Mouse (Mus musculus): ENCODE results near the gene Tmem164. TPM values are rescaled to one million over a fixed set of nuclear protein-coding genes. Genes with fewer than 3 reads are reported as not detected.

Tmem164 gene
- polyA plus RNA-seq, 1 experiment, result 15.9 TPM

- Histone ChIP-seq H3K27me3 (replicated peaks; ENCODE audit: control insufficient read depth, insufficient read depth, low read length) (no peaks in the 10 kb centered on the region), H3K27ac (ENCODE audit: insufficient read depth, low read depth, low read length) (no peak overlapping the region), H3K36me3 (ENCODE audit: control insufficient read depth, insufficient read depth, low read length) (no peaks in the 10 kb centered on the region), H3K4me1 (ENCODE audit: control insufficient read depth, insufficient read depth, low read length) (peaks cover 4% of the 10 kb centered on the region; the same call in 1 of the 2 replicates), H3K4me3 (ENCODE audit: insufficient read depth, low read depth, low read length) (no peak overlapping the region)
- TF ChIP-seq CTCF (conservative IDR thresholded peaks at IDR 0.05; ENCODE audit: insufficient read depth, insufficient read length, low read depth, low read length) (no peak), POLR2A (IDR thresholded peaks at IDR 0.05; ENCODE audit: low read depth, low read length) (no peak)
- DNase-seq, result no peak
- WGBS, result 68% methylated on average over 2 of the region's 2 CpGs
Observed at GRCm38 (mm10) chrX:142693256-142693655, 12.1 kb downstream of the Tmem164 start.

GRCm38 (mm10) chrX:142694338-142694737 is 13.1 kb downstream of the Tmem164 start:
- Histone ChIP-seq H3K27ac (ENCODE audit: insufficient read depth, low read depth, low read length) (no peak overlapping the region), H3K27me3 (replicated peaks; ENCODE audit: control insufficient read depth, insufficient read depth, low read length) (no peaks in the 10 kb centered on the region), H3K36me3 (ENCODE audit: control insufficient read depth, insufficient read depth, low read length) (no peaks in the 10 kb centered on the region), H3K4me3 (ENCODE audit: insufficient read depth, low read depth, low read length) (no peak overlapping the region), H3K4me1 (ENCODE audit: control insufficient read depth, insufficient read depth, low read length) (peaks cover 10% of the 10 kb centered on the region; the same call in 1 of the 2 replicates)
- WGBS, result 86% methylated on average over 7 of the region's 7 CpGs
- no peak for TF ChIP-seq POLR2A (IDR thresholded peaks at IDR 0.05; ENCODE audit: low read depth, low read length)
- no peak for TF ChIP-seq CTCF (conservative IDR thresholded peaks at IDR 0.05; ENCODE audit: insufficient read depth, insufficient read length, low read depth, low read length)
- DNase-seq, result no peak

- DNase-seq, result no peak
- Histone ChIP-seq H3K27me3 (replicated peaks; ENCODE audit: control insufficient read depth, insufficient read depth, low read length) (no peaks in the 10 kb centered on the region), H3K27ac (ENCODE audit: insufficient read depth, low read depth, low read length) (no peak overlapping the region), H3K4me1 (ENCODE audit: control insufficient read depth, insufficient read depth, low read length) (peaks cover 13% of the 10 kb centered on the region; the same call in 1 of the 2 replicates), H3K36me3 (ENCODE audit: control insufficient read depth, insufficient read depth, low read length) (no peaks in the 10 kb centered on the region), H3K4me3 (ENCODE audit: insufficient read depth, low read depth, low read length) (no peak overlapping the region)
- WGBS, result 85% methylated on average over 3 of the region's 3 CpGs
- no peak for TF ChIP-seq CTCF (conservative IDR thresholded peaks at IDR 0.05; ENCODE audit: insufficient read depth, insufficient read length, low read depth, low read length)
- no peak for TF ChIP-seq POLR2A (IDR thresholded peaks at IDR 0.05; ENCODE audit: low read depth, low read length)
Observed at GRCm38 (mm10) chrX:142694856-142695255, 13.7 kb downstream of the Tmem164 start.

DNA sequence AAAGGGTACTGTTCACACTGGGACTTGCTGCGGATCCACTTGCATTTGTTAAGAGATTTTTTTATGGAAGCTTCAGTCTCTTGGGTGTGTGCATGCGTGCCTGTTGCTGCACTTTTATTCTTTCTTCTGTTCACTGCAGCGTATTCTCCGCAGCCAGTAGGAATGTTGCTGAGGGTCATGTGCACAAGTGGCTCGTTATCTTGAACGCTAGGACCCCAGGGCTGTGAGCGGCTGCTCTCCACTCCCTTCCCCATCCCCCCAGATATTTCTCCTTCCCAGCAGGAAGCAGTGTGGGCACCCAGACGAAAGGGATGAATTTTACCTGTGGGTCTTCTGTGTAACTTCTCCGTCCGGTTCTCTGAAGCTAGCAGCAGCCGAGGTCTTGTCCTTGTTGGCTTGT is 15.6 kb downstream of the Tmem164 start:
- Histone ChIP-seq H3K27me3 (replicated peaks; ENCODE audit: control insufficient read depth, insufficient read depth, low read length) (no peaks in the 10 kb centered on the region), H3K27ac (ENCODE audit: insufficient read depth, low read depth, low read length) (0 out of 2 replicates have a peak overlapping the region, but pooled peaks have one; percentile 28), H3K4me3 (ENCODE audit: insufficient read depth, low read depth, low read length) (no peak overlapping the region), H3K4me1 (ENCODE audit: control insufficient read depth, insufficient read depth, low read length) (peaks cover 13% of the 10 kb centered on the region; the same call in 1 of the 2 replicates), H3K36me3 (ENCODE audit: control insufficient read depth, insufficient read depth, low read length) (no peaks in the 10 kb centered on the region)
- 78% methylated on average over 11 of the region's 11 CpGs for WGBS
- TF ChIP-seq CTCF (conservative IDR thresholded peaks at IDR 0.05; ENCODE audit: insufficient read depth, insufficient read length, low read depth, low read length) (no peak), POLR2A (IDR thresholded peaks at IDR 0.05; ENCODE audit: low read depth, low read length) (no peak)
- no peak for DNase-seq

DNA sequence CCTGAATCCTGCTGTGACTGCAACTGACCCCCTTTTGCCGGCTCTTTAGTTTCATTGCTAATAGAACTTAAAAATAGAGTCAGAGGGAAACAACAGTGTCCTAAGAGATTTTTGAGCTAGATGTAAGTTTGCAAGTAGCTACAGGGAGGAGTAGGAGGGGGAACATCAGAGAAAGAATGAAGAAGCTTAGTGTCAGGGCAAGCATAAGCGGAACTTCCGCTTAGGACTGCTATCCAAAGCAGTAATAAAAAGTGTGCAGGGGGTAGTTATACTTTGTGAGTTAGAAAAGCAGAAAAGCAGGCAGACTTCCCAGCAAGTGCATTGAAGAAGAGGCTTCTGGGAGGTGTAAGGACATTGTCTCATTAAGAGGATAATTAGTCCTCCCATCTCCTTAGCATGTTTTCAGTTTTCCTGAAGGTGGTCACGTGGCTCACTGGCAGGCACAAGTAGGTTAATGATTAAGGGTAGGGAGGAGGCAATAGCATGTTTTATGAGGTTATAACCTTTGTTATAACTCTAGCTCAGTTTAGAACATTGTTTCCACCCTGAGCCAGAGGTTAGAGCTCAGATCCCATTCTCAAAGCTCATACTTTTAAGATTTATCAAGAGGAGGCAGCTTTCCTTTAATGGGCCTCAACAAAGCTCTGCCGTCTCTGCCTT is 16.5 kb downstream of the Tmem164 start:
- H3K4me1 ChIP-seq (ENCODE audit: control insufficient read depth, insufficient read depth, low read length), result peaks cover 13% of the 10 kb centered on the region; the same call in 1 of the 2 replicates
- H3K36me3 ChIP-seq (ENCODE audit: control insufficient read depth, insufficient read depth, low read length), result no peaks in the 10 kb centered on the region
- H3K4me3 ChIP-seq (ENCODE audit: insufficient read depth, low read depth, low read length), result no peak overlapping the region
- WGBS, result 21% methylated on average over 5 of the region's 5 CpGs
- DNase-seq, result peak; percentile 73
- no peaks in the 10 kb centered on the region for H3K27me3 ChIP-seq (replicated peaks; ENCODE audit: control insufficient read depth, insufficient read depth, low read length)
- peak overlapping the region; percentile 89 for H3K27ac ChIP-seq (ENCODE audit: insufficient read depth, low read depth, low read length)
- TF ChIP-seq CTCF (conservative IDR thresholded peaks at IDR 0.05; ENCODE audit: insufficient read depth, insufficient read length, low read depth, low read length), result no peak
- TF ChIP-seq POLR2A (IDR thresholded peaks at IDR 0.05; ENCODE audit: low read depth, low read length), result no peak

GRCm38 (mm10) chrX:142698212-142698611 is 17.0 kb downstream of the Tmem164 start:
- TF ChIP-seq CTCF (conservative IDR thresholded peaks at IDR 0.05; ENCODE audit: insufficient read depth, insufficient read length, low read depth, low read length), result no peak
- TF ChIP-seq POLR2A (IDR thresholded peaks at IDR 0.05; ENCODE audit: low read depth, low read length), result no peak
- DNase-seq, result peak; percentile 49
- Histone ChIP-seq H3K4me1 (ENCODE audit: control insufficient read depth, insufficient read depth, low read length) (peaks cover 13% of the 10 kb centered on the region; the same call in 1 of the 2 replicates), H3K27me3 (replicated peaks; ENCODE audit: control insufficient read depth, insufficient read depth, low read length) (no peaks in the 10 kb centered on the region), H3K36me3 (ENCODE audit: control insufficient read depth, insufficient read depth, low read length) (no peaks in the 10 kb centered on the region), H3K27ac (ENCODE audit: insufficient read depth, low read depth, low read length) (peak overlapping the region; percentile 89), H3K4me3 (ENCODE audit: insufficient read depth, low read depth, low read length) (no peak overlapping the region)
- 38% methylated on average over 7 of the region's 7 CpGs for WGBS

- 63% methylated on average over 5 of the region's 5 CpGs for WGBS
- no peak for DNase-seq
- H3K4me3 ChIP-seq (ENCODE audit: insufficient read depth, low read depth, low read length), result no peak overlapping the region
- no peaks in the 10 kb centered on the region for H3K36me3 ChIP-seq (ENCODE audit: control insufficient read depth, insufficient read depth, low read length)
- H3K27me3 ChIP-seq (replicated peaks; ENCODE audit: control insufficient read depth, insufficient read depth, low read length), result no peaks in the 10 kb centered on the region
- peak overlapping the region; percentile 38; the same call in 1 of the 2 replicates for H3K27ac ChIP-seq (ENCODE audit: insufficient read depth, low read depth, low read length)
- peaks cover 13% of the 10 kb centered on the region; the same call in 1 of the 2 replicates for H3K4me1 ChIP-seq (ENCODE audit: control insufficient read depth, insufficient read depth, low read length)
- no peak for TF ChIP-seq POLR2A (IDR thresholded peaks at IDR 0.05; ENCODE audit: low read depth, low read length)
- TF ChIP-seq CTCF (conservative IDR thresholded peaks at IDR 0.05; ENCODE audit: insufficient read depth, insufficient read length, low read depth, low read length), result no peak
Observed at GRCm38 (mm10) chrX:142702094-142702493, 20.9 kb downstream of the Tmem164 start.

All from kidney, adult 2 months (tissue).